Mouse (Mus musculus): Measurements from ENCODE around the gene Tmem183a.

- TF ChIP-seq FLI1 (IDR thresholded peaks at IDR 0.05; ENCODE audit: low read length) = no peak
- TF ChIP-seq GATA1 (IDR thresholded peaks at IDR 0.05; ENCODE audit: borderline replicate concordance, low read length) = no peak
These were observed 36.4 kb upstream of the Tmem183a start for GRCm38 (mm10) chr1:134398210-134398609.

All from megakaryocyte, embryonic 14.5 days (primary cell).